Mouse (Mus musculus) gastrocnemius, adult 18-20 months (tissue): ENCODE data around the gene Olfr536. TPM values are rescaled to one million over a fixed set of nuclear protein-coding genes. Genes with fewer than 3 reads are reported as not detected.
"Not testable (repeated sequence)": the region's sequence is repeated elsewhere in the genome, so short reads cannot be mapped to it uniquely, and the experiment has no call there.

Experiments
- DNase-seq: peaks from one replicate; pipeline ENCODE4 v3.0.0; 2021; ENCODE audit warnings: low spot score
- long read RNA-seq, 2 experiments: library from polyadenylated mRNA; stranded (forward); transcript quantifications; one replicate each; pipeline ENCODE4 v2.0.0; 2021
- total RNA-seq, 2 experiments: library from RNA; stranded (reverse); gene quantifications; 2 replicates each; pipeline ENCODE4 v1.2.3; 2021

Gene Olfr536
- not detected for total RNA-seq
- long read RNA-seq, experiment 1, result 0 reads
- long read RNA-seq, experiment 2, result 0 reads

DNA sequence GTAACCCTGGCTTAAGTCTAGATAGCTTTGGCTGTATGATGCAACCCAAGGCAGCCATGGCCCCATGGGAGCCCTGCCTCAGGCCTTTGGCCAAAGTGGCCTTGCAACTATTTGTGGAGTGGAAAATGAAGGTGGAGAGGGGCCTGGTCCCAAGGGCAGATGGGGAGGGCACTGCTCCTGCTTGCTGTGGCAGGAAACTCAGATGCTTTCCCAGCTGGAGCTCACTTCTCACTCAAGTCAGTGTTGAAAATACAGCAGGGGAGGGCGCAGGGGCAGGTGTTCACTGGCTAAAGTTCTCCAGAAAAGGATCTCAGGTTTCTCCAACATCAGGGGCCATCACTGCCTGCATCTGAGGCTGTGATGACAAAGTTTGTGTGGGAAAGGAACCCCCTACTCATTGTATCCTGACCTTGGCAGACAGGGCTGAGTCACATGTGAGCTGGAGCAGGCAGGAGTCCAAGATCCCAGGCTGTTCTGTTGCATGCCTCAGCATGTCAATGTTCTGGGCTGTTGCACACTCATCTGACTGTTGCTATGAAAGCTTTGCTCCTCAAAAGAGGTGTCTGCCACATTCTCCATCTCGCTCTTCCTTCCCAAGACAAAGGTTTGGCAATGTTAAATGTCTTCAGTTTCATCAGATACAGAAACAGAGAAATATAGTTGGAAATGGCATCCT is at the start of gene Olfr536:
TSS of gene Olfr536 (minus strand) at position 51 of the 676 bp plus-strand sequence.
- not testable (repeated sequence) for DNase-seq

DNA sequence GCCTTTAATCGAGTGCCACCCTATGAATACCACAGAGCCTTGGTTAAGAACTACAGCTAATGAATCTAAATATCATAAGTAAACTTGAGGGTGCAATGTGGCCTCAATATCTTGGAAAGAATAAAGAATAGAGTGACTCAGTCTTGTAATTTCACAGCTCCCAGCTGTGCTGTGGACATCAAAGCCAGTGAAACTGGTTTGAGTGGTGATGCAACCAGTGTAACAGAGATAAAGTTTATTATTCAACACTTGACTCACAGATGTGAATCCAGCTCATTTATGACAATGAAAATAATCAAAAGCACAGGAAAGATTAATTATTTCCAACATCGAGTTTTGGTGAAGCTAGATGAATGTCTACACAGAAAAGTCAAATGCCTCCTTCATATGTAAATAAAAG is 32.5 kb upstream of the Olfr536 start:
- DNase-seq, result no peak

DNA sequence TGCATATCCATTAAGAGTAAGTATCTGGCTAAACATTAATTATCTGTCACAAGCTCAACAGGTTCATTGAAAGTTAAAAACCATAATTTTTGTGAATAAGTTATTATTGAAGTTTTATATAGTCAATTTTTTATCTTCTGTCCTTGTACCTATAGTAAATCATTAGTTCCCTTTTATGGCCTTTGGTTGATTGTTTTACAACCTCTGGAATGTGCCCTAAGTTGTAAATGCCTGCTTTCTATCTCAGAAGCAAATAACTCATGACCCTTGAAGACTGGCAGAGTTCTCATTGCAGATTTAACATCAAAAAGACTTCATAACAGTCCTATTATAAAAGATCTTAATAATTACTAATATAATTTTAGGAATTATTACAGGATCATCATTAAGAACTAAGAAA is 12.5 kb downstream of the Olfr536 start:
- no peak for DNase-seq

DNA sequence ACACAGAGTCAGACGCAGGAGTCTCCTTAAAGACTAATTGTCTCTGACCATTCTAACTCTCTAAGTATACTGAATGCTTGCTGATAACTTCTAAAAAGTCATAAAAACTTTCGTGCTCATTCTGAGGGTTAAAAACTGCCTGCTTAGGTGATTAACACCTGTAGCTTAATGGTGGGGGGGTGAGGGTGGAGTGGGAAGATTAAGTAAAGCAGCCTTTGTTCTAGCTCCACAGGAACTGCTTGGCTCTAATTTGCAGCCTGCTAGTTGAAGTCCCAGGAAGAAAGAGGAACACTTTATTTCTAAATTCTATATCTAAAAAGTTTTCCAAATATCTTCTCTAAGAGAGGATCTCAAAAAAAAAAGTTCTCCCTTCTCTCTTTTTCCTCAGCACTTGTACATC is 13.0 kb downstream of the Olfr536 start:
- no peak for DNase-seq

DNA sequence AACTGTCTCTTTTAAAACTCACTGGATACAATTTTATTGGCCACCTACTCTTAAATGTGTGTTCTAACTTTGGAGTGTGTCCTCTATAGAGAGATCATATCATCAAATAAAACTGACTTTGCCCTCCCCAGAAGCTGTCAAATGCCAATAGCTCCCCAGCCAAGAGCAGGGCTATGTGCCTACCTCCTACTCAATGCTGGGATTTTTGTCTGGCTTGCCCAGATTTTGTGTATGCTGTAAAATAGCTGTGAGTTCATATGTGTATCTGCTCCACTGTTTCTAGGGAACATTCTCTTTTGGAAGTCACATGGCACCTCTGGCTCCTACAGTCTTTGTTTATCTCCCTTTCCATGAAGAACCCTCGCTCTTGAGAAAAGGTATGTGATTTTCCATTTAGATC is 18.2 kb downstream of the Olfr536 start:
- no peak for DNase-seq

DNA sequence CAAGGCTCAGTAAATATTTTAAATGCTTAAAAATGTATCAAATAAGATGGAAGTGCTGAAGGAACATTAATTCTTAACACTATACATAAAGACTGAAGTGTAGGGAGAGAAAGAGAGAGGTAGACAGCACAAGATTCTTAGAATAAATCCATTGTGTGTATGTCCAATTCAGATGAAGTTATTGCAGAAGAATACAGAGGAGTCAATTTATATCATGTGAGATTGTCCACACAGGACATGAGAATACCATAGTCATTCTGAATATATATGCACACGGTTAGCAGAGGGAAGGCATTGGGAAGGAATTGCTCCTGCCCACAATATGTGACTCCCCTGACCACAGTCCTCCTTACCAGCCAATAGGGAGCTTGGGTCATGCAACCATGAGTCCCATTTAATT is 23.3 kb downstream of the Olfr536 start, which contains the start of gene Olfr535:
TSS of gene Olfr535 (plus strand) at position 301 of the 400 bp plus-strand sequence.
- DNase-seq, result no peak

DNA sequence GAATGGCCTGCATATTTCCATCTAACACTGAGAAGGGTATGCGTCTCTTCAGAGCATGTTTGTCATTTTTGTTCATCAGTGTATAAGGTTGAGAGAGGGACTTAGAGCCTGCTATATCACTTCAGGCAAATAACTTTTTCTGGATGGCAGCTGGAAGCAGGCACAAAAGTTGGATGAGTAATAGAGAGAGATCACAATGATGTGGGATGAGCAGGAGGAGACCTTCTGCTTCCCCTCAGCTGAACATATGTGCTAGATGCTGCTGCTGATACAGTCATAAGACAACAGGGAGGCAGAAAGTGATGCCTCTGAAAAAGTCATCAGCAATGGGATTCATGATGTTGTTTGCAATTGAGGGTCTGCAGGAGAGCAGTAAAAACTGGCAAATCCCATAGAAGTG is 28.5 kb downstream of the Olfr536 start:
- DNase-seq, result no peak

DNA sequence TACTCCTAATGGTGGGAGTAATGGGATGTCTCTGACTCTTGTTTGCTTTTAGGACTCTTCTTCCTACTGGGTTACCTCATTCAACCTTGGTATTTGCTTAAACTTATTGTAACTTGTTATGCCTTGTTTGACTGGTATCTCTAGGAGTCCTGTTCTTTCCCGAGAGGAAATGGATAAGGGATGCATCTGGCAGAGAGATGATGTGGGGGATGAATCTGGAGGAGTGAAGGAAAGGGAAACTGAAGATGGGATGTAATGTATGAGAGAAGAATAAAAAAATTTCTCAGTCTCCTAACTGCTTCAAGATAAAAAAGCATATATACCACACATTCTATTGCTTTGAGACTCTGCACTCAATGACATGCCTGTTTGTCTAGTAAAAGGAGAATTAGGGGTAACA is 29.3 kb downstream of the Olfr536 start:
- DNase-seq, result no peak

DNA sequence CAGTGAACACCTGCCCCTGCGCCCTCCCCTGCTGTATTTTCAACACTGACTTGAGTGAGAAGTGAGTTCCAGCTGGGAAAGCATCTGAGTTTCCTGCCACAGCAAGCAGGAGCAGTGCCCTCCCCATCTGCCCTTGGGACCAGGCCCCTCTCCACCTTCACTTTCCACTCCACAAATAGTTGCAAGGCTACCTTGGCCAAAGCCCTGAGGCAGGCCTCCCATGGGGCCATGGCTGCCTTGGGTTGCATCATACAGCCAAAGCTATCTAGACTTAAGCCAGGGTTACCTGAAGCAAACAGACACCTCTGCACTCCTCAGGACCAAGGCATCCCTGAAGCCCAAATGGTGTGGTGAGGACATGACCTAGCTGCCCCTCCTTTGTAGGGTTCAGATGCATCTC is 44.1 kb downstream of the Olfr536 start, which contains the start of gene Olfr533:
TSS of gene Olfr533 (plus strand) at position 301 of the 400 bp plus-strand sequence.
- not testable (repeated sequence) for DNase-seq

Other genes starting within 250 kb of the Olfr536 start
- gene Olfr525, start 186.5 kb downstream of the Olfr536 start, total RNA-seq, result not detected
- gene Olfr527, start 173.4 kb downstream of the Olfr536 start, total RNA-seq, result not detected
- gene Olfr60, start 145.7 kb downstream of the Olfr536 start, total RNA-seq, result not detected
- gene Olfr530, start 131.1 kb downstream of the Olfr536 start, total RNA-seq, result not detected
- not detected for gene Olfr531, start 104.5 kb downstream of the Olfr536 start, total RNA-seq
- not detected for gene Olfr532, start 85.8 kb downstream of the Olfr536 start, total RNA-seq
- not detected for gene Olfr533, start 44.0 kb downstream of the Olfr536 start, total RNA-seq
- gene Olfr535, start 23.2 kb downstream of the Olfr536 start, total RNA-seq, result not detected
- not detected for gene Olfr538, start 60.5 kb upstream of the Olfr536 start, total RNA-seq
- gene Olfr46, start 93.9 kb upstream of the Olfr536 start, total RNA-seq, result not detected
- not detected for gene Olfr61, start 121.6 kb upstream of the Olfr536 start, total RNA-seq
- gene Olfr53, start 139.1 kb upstream of the Olfr536 start, total RNA-seq, result not detected
- gene Olfr539, start 152.5 kb upstream of the Olfr536 start, total RNA-seq, result not detected
- gene Olfr45, start 174.6 kb upstream of the Olfr536 start, total RNA-seq, result not detected
- gene Olfr541, start 189.9 kb upstream of the Olfr536 start, total RNA-seq, result not detected